Mouse (Mus musculus): ENCODE measurements around the gene Ndufb7.

Gene Ndufb7

GRCm38 (mm10) chr8:83609086-83609485 lies 42.6 kb downstream of the Ndufb7 start:
- DNase-seq, result no peak

- no peak for DNase-seq
Measured at GRCm38 (mm10) chr8:83609547-83610180, 43.2 kb downstream of the Ndufb7 start.

GRCm38 (mm10) chr8:83611921-83612320 lies 45.5 kb downstream of the Ndufb7 start:
- DNase-seq, result no peak

GRCm38 (mm10) chr8:83613695-83614094 lies 47.2 kb downstream of the Ndufb7 start:
- DNase-seq, result no peak

GRCm38 (mm10) chr8:83616625-83617024 lies 50.2 kb downstream of the Ndufb7 start:
- DNase-seq, result no peak

- DNase-seq, result no peak
Measured at GRCm38 (mm10) chr8:83617111-83617510, 50.6 kb downstream of the Ndufb7 start.

- DNase-seq, result no peak
Measured at GRCm38 (mm10) chr8:83618566-83618965, 52.1 kb downstream of the Ndufb7 start.

GRCm38 (mm10) chr8:83619568-83620285 lies 53.3 kb downstream of the Ndufb7 start:
- DNase-seq, result peak in 1 of 2 experiments; percentile 49

All from cerebellum, postnatal 14 days (tissue).